Mouse (Mus musculus) cerebellum, adult 18-20 months (tissue): Measurements from ENCODE around the gene Ormdl1.
"Not testable (repeated sequence)": the region's sequence is repeated elsewhere in the genome, so short reads cannot be mapped to it uniquely, and the experiment has no call there.

Source experiments
- DNase-seq, 2 experiments: peaks; one replicate each; pipeline ENCODE4 v3.0.0; 2021

The Ormdl1 gene

GRCm38 (mm10) chr1:53296581-53297383, at the start of gene Ormdl1, which contains the start of the genes Pms1 and Gm28778:
TSS of gene Ormdl1 (plus strand) at chr1:53297095.
TSS of gene Pms1 (minus strand) at chr1:53297018.
TSS of gene Gm28778 (plus strand) at chr1:53297111.
- DNase-seq, result peak; percentile 93 to 99

GRCm38 (mm10) chr1:53264958-53265612, 31.8 kb upstream of the Ormdl1 start:
- not testable (repeated sequence) for DNase-seq

- DNase-seq, result no peak
Measured at GRCm38 (mm10) chr1:53269901-53270300, 27.0 kb upstream of the Ormdl1 start.

GRCm38 (mm10) chr1:53272646-53273045, 24.2 kb upstream of the Ormdl1 start:
- peak; percentile 71 to 72 for DNase-seq

- no peak for DNase-seq
Measured at GRCm38 (mm10) chr1:53291197-53291596, 5.7 kb upstream of the Ormdl1 start.

- DNase-seq, result no peak
Measured at GRCm38 (mm10) chr1:53300506-53300905, 3.6 kb downstream of the Ormdl1 start.

- peak; percentile 83 to 90 for DNase-seq
Measured at GRCm38 (mm10) chr1:53312989-53313967, 16.4 kb downstream of the Ormdl1 start, which contains the start of gene Osgepl1. TSS of gene Osgepl1 (plus strand) at chr1:53313624.

- no peak for DNase-seq
Measured at GRCm38 (mm10) chr1:53321662-53322344, 24.9 kb downstream of the Ormdl1 start.

- no peak for DNase-seq
Measured at GRCm38 (mm10) chr1:53323254-53323653, 26.4 kb downstream of the Ormdl1 start.

GRCm38 (mm10) chr1:53324277-53324676, 27.4 kb downstream of the Ormdl1 start:
- no peak for DNase-seq

- DNase-seq, result no peak
Measured at GRCm38 (mm10) chr1:53324827-53325494, 28.1 kb downstream of the Ormdl1 start.

GRCm38 (mm10) chr1:53333527-53333926, 36.6 kb downstream of the Ormdl1 start:
- not testable (repeated sequence) for DNase-seq

- DNase-seq, result no peak
Measured at GRCm38 (mm10) chr1:53335465-53335864, 38.6 kb downstream of the Ormdl1 start.

- not testable (repeated sequence) for DNase-seq
Measured at GRCm38 (mm10) chr1:53337403-53337802, 40.5 kb downstream of the Ormdl1 start.

- DNase-seq, result no peak
Measured at GRCm38 (mm10) chr1:53341071-53341470, 44.2 kb downstream of the Ormdl1 start.

GRCm38 (mm10) chr1:53352327-53353261, 55.7 kb downstream of the Ormdl1 start, which contains the start of the genes Asdurf, Gm28551 and Asnsd1:
TSS of gene Asdurf (minus strand) at chr1:53352619.
TSS of gene Gm28551 (minus strand) at chr1:53352667.
TSS of gene Asnsd1 (minus strand) at chr1:53352752.
- DNase-seq, result peak; percentile 94 to 96

- no peak for DNase-seq
Measured at GRCm38 (mm10) chr1:53358988-53359387, 62.1 kb downstream of the Ormdl1 start.
